8 mouse cellular contexts compared by ENCODE assay signal in genomic region chr3:40443788-40444595, GRCm38 (mm10).
DNase-seq lines count a peak whose midpoint lies in the region; ATAC-seq and TF ChIP-seq lines count a peak whose summit lies in the region.
"Had no signal": no experiment of that assay in that cellular context is flagged by ENCODE, and none has a peak within 500 bp of the region (broad histone marks: within the 10 kb centered on the region; RNA-seq: fewer than 3 reads in every experiment).

No protein-coding gene starts in this region.

- peak overlapping the region; percentile 47 for H3K4me2 ChIP-seq in heart, embryonic 15.5 days

- TF ChIP-seq CTCF in ES-Bruce4 (IDR thresholded peaks at IDR 0.05; ENCODE audit: low read depth, low read length): peak; percentile 69

- TF ChIP-seq EP300 in ES-Bruce4 (IDR thresholded peaks at IDR 0.05; ENCODE audit: insufficient read depth, low read depth, low read length): no peak

- H3K27ac ChIP-seq in ES-Bruce4 (ENCODE audit: insufficient read depth, low read length): no peak overlapping the region
- no peak overlapping the region for H3K27ac ChIP-seq in heart, embryonic 15.5 days

- no peak for ATAC-seq in heart, embryonic 15.5 days (replicated peaks; ENCODE audit: insufficient number of reproducible peaks, insufficient read depth, low FRiP score, low read depth)

- H3K9ac ChIP-seq in ES-Bruce4 (ENCODE audit: low read depth, poor library complexity, severe bottlenecking): no peak overlapping the region
- no peak overlapping the region for H3K9ac ChIP-seq in heart, embryonic 15.5 days

- H3K27me3 ChIP-seq in ES-Bruce4 (ENCODE audit: control insufficient read depth, insufficient read depth, low read length, poor library complexity, severe bottlenecking): no peaks in the 10 kb centered on the region
- no peaks in the 10 kb centered on the region for H3K27me3 ChIP-seq in heart, embryonic 15.5 days

- TF ChIP-seq POLR2A in ES-Bruce4 (IDR thresholded peaks at IDR 0.05; ENCODE audit: insufficient read depth, low read length): no peak

- H3K4me1 ChIP-seq in ES-Bruce4 (ENCODE audit: control insufficient read depth, insufficient read depth, low read length): peaks cover 4% of the 10 kb centered on the region
- H3K4me1 ChIP-seq in heart, embryonic 15.5 days (replicated peaks): peaks cover 3% of the 10 kb centered on the region

- no peaks in the 10 kb centered on the region for H3K9me3 ChIP-seq in ES-Bruce4 (replicated peaks; ENCODE audit: control insufficient read depth, insufficient read depth, low read length, poor library complexity, severe bottlenecking)
- H3K9me3 ChIP-seq in heart, embryonic 15.5 days (replicated peaks): no peaks in the 10 kb centered on the region

- no peak overlapping the region for H3K4me3 ChIP-seq in ES-Bruce4 (ENCODE audit: low read depth, low read length)
- H3K4me3 ChIP-seq in heart, embryonic 15.5 days: 0 out of 2 replicates have a peak overlapping the region, but pooled peaks have one; percentile 6
- H3K4me3 ChIP-seq: myocyte had no signal

- H3K36me3 ChIP-seq in ES-Bruce4 (ENCODE audit: control insufficient read depth, insufficient read depth, low read length, poor library complexity, severe bottlenecking): no peaks in the 10 kb centered on the region
- no peaks in the 10 kb centered on the region for H3K36me3 ChIP-seq in heart, embryonic 15.5 days

- DNase-seq in R1 (ENCODE audit: low read depth, low spot score): peak; percentile 57
- peak; percentile 86 for DNase-seq in embryo, embryonic 10 days (ENCODE audit: low spot score)
- peak; percentile 54 to 84 for DNase-seq in layer of hippocampus, adult 18-20 months (ENCODE audit: low spot score in 2 of 2)
- peak; percentile 60 for DNase-seq in lung, postnatal 10 days
- DNase-seq in right cerebral cortex, adult 2 months (ENCODE audit: low spot score in 2 of 2): peak; percentile 82 to 85

- WGBS in heart, embryonic 15.5 days: 31% methylated on average over 20 of the region's 20 CpGs
